Mouse (Mus musculus) limb, embryonic 15.5 days (tissue): ENCODE measurements around the gene Gm42906. TPM values are rescaled to one million over a fixed set of nuclear protein-coding genes. Genes with fewer than 3 reads are reported as not detected.

Experiments used
- ATAC-seq: fragments of 200-750 bp; cut with Nextera tagmentation; 2 replicates; pipeline ENCODE4 v1.8.0; 2017; ENCODE audit warnings: low read depth, moderate TSS enrichment; ENCODE audit not compliant: insufficient number of reproducible peaks, low FRiP score, low TSS enrichment
- H3K27ac ChIP-seq: fragments of 300-500 bp; sonication (generic); 2 replicates; pipeline ENCODE4 v1.5.1; 2015; ENCODE audit warnings: moderate library complexity, mild to moderate bottlenecking, inconsistent platforms
- H3K27me3 ChIP-seq: fragments of 300-500 bp; sonication (generic); 2 replicates; pipeline ENCODE4 v1.6.1; 2015; ENCODE audit warnings: inconsistent platforms
- H3K36me3 ChIP-seq: fragments of 300-500 bp; sonication (generic); 2 replicates; pipeline ENCODE4 v1.6.1; 2015; ENCODE audit warnings: inconsistent platforms
- H3K4me1 ChIP-seq: fragments of 300-500 bp; sonication (generic); 2 replicates; pipeline ENCODE4 v1.6.1; 2015; ENCODE audit warnings: inconsistent platforms
- H3K4me2 ChIP-seq: fragments of 300-500 bp; sonication (generic); 2 replicates; pipeline ENCODE4 v1.6.1; 2015; ENCODE audit warnings: mild to moderate bottlenecking, inconsistent platforms
- H3K4me3 ChIP-seq: fragments of 300-500 bp; sonication (generic); 2 replicates; pipeline ENCODE4 v1.5.1; 2015; ENCODE audit warnings: mild to moderate bottlenecking, inconsistent platforms
- H3K9ac ChIP-seq: fragments of 300-500 bp; sonication (generic); 2 replicates; pipeline ENCODE4 v1.6.1; 2015; ENCODE audit warnings: inconsistent platforms
- H3K9me3 ChIP-seq: fragments of 300-500 bp; sonication (generic); 2 replicates; pipeline ENCODE4 v1.6.1; 2016; ENCODE audit warnings: inconsistent platforms
- WGBS: fragments of 180-500 bp; shearing (Covaris S2); methylation state at CpG from one replicate; pipeline ENCODE4 v1.1.7; 2015; 5-methylcytosine and 5-hydroxymethylcytosine counted together
- polyA plus RNA-seq: library from polyadenylated mRNA; unstranded; fragments of >200 nt; fragmentation: Nextera tagmentation; extraction: Ambion mirVana; gene quantifications from 2 replicates; pipeline ENCODE4 v1.2.1, GENCODE M21; 2015

Gene Gm42906
- polyA plus RNA-seq, 1 experiment from 2014 or later = not detected

DNA sequence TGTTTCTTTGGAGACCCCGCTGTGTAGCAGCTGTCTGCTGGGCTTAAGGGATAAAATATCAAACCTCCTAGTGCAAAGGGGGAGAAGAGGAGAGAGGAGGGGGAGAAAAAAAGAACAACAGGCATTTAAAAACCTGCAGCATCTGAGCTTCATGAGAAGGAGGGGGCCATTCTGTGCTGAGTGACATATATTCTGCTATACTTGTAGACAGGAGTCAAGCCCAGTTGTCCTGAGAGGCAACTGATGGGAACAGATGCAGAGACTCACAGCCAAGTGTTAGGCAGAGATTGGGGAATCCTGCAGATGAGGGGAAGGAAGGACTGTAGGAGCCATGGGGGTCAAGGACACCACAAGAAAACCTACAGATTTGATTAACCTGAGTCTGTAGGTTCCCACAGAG is 141.6 kb downstream of the Gm42906 start:
- ATAC-seq = 0 out of 2 replicates have a peak, but pooled peaks have one; percentile 52
- no peaks in the 10 kb centered on the region for H3K27me3 ChIP-seq
- H3K4me1 ChIP-seq = no peaks in the 10 kb centered on the region
- no peak overlapping the region for H3K4me3 ChIP-seq
- H3K4me2 ChIP-seq = no peak overlapping the region
- H3K36me3 ChIP-seq = no peaks in the 10 kb centered on the region
- H3K9ac ChIP-seq = no peak overlapping the region
- 73% methylated on average over 1 of the region's 1 CpGs for WGBS
- no peak overlapping the region for H3K27ac ChIP-seq
- H3K9me3 ChIP-seq = no peaks in the 10 kb centered on the region

DNA sequence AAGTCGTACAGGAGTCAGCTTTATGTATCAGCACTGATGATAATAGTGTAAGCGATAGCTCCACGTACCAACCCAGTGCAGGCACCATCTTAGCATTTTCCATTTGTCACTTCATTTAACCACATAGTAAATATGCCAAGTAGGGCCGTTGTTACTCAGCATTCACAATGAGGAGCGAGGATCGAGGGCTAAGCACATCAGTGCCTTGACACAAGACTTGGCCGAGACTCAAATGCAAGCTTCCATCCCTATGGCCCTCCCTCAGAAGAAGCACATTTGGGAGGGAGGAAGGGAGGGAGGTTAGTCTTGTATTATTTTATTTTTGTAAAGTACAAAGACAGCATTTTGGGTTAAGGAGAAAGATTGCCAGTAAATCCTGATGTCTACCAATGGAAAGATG is 148.4 kb downstream of the Gm42906 start:
- Histone ChIP-seq H3K36me3 (no peaks in the 10 kb centered on the region), H3K27ac (no peak overlapping the region), H3K4me1 (no peaks in the 10 kb centered on the region), H3K9ac (no peak overlapping the region), H3K4me2 (no peak overlapping the region), H3K4me3 (no peak overlapping the region), H3K9me3 (no peaks in the 10 kb centered on the region), H3K27me3 (no peaks in the 10 kb centered on the region)
- no peak for ATAC-seq
- 87% methylated on average over 7 of the region's 7 CpGs for WGBS

DNA sequence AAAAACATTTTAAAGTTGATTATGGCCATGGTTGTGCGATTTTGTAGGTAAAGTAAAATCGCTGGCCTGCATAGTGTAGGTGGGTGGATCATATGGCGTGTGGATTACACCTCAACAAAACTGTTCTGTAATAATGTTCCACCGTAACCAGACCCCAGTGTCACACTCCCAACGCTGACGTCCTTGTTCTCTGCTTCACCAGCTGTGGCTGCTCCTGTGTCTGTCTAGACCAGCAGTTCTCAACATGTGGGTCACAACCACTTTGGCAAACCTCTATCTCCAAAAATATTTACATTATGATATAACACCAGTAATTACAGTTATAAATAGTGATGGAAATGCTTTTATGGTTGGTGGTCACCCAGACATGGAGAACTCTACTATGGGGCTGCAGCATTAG is 150.0 kb downstream of the Gm42906 start:
- 83% methylated on average over 6 of the region's 6 CpGs for WGBS
- no peak for ATAC-seq

DNA sequence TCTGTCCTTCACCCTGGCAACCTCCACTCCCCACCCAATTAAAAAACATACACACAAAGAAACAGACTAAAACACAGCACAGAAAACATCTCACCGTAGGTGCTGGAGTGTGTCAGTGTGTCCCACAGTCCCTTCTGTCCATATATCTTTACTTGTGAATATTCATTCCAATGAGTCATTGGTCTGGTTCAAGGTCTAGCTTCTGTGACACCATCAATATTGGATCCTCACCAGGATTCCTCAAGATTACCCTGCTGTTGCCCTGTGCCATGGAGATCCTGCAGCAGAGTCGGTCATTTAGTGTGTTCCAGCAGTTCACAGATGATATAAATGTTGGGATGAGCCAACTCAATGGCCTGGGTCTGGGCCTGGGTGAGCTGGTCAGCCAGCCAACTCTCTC is 152.0 kb downstream of the Gm42906 start:
- H3K27me3 ChIP-seq = no peaks in the 10 kb centered on the region
- no peaks in the 10 kb centered on the region for H3K9me3 ChIP-seq
- H3K9ac ChIP-seq = no peak overlapping the region
- WGBS = 93% methylated on average over 2 of the region's 2 CpGs
- no peak overlapping the region for H3K4me2 ChIP-seq
- no peaks in the 10 kb centered on the region for H3K36me3 ChIP-seq
- ATAC-seq = no peak
- H3K27ac ChIP-seq = no peak overlapping the region
- no peaks in the 10 kb centered on the region for H3K4me1 ChIP-seq
- no peak overlapping the region for H3K4me3 ChIP-seq

More for the DNA sequence above, 150.0 kb downstream of the Gm42906 start:
- no peaks in the 10 kb centered on the region for H3K36me3 ChIP-seq
- H3K9ac ChIP-seq = no peak overlapping the region
- H3K9me3 ChIP-seq = no peaks in the 10 kb centered on the region
- no peak overlapping the region for H3K4me2 ChIP-seq
- no peak overlapping the region for H3K4me3 ChIP-seq
- no peaks in the 10 kb centered on the region for H3K27me3 ChIP-seq
- H3K4me1 ChIP-seq = no peaks in the 10 kb centered on the region
- no peak overlapping the region for H3K27ac ChIP-seq

DNA sequence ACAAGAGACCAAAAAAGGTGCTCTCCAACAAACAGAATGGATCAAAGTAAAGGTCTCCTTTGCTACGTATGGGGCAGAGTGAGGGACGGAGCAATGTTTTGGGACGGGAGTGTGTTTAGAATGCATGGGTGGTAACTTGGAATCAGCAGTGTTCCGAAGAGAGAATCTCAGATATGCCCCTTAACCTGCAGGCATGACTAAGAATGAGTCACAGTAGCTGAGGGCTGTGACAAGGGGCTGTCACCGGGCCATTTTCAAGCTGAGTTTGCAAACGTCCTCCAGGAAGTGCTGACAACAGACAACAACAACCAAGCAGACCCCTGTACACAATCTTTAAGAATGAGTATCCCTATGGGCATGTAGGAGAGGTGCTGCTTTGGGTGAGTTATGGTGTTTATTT is 153.7 kb downstream of the Gm42906 start:
- no peak overlapping the region for H3K27ac ChIP-seq
- no peak overlapping the region for H3K9ac ChIP-seq
- no peak for ATAC-seq
- no peak overlapping the region for H3K4me3 ChIP-seq
- H3K36me3 ChIP-seq = no peaks in the 10 kb centered on the region
- H3K4me2 ChIP-seq = no peak overlapping the region
- no peaks in the 10 kb centered on the region for H3K27me3 ChIP-seq
- H3K9me3 ChIP-seq = no peaks in the 10 kb centered on the region
- 77% methylated on average over 6 of the region's 6 CpGs for WGBS
- no peaks in the 10 kb centered on the region for H3K4me1 ChIP-seq

DNA sequence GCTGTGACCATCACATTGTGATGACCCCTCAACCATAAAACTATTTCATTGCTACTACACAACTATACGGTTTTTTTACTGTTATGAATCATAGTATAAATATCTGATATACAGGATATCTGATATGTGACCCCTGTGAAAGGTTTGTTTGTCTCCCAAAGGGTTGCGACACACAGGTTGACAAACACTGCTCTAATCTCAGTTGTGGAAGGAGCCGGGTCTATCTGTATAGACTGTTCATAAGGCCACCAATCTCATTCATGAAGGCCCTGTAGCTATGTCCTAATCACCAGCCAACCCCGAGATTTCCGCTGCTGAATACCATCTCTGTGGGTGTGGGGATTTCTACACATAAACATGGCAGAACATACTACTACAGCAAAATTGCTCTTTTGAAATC is 157.1 kb downstream of the Gm42906 start:
- H3K27me3 ChIP-seq = no peaks in the 10 kb centered on the region
- WGBS = 88% methylated on average over 5 of the region's 5 CpGs
- no peaks in the 10 kb centered on the region for H3K9me3 ChIP-seq
- ATAC-seq = no peak
- no peak overlapping the region for H3K9ac ChIP-seq
- no peaks in the 10 kb centered on the region for H3K36me3 ChIP-seq
- H3K27ac ChIP-seq = no peak overlapping the region
- H3K4me1 ChIP-seq = no peaks in the 10 kb centered on the region
- no peak overlapping the region for H3K4me3 ChIP-seq
- no peak overlapping the region for H3K4me2 ChIP-seq

DNA sequence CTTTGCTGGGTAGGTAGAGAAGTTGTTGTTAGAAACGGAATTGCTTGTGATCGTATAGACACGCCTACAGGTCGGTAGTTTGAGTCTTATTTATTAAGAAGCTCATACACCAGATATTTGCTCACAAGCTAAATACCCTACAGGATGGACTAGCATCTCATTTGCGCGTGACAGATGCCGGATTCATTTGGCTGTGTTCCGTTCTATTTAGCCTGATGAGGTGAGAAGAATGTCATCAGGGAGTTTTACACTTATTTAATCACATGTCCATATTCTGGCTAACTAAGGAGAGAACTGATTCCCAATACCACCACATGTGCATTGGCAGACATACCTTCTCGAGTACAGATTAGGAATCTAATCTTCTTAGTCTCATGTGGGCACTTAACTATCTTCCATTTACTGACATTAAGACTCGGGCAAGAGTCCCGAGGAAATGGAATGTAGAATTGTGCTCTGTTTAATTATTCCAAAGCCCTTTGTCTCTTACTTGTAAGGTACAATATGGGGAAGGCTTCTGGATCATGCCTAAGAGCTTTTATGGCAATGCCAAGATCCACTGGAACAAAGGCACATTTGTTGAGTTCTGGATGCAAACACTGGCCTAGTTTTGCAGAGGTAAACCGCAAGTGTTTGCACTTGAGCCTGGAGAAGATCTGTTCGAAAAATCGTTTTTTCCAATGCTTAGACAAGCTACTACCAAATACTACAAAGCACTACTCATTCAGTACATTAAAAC is 160.9 kb downstream of the Gm42906 start:
- WGBS = 78% methylated on average over 14 of the region's 14 CpGs
- ATAC-seq = no peak

DNA sequence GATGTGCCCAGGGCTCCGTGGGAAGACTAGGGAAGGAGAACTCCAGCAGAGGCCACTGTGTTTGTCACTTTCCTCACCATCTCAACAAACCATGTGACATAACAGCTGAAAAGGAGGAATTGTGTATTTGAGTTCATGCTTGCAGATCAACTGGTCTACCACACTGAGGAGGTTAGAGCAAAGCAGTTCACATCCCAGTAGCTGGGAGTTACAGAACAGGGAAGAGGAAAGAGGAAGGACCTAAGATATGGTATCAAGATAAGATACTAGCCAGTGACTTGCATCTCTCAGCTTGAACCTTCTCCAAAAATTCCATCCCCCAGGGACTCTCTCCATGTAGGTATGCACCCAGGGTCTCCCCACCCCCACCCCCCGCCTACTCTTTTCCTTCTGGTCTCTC is 166.4 kb downstream of the Gm42906 start:
- Histone ChIP-seq H3K27ac (no peak overlapping the region), H3K9ac (no peak overlapping the region), H3K9me3 (no peaks in the 10 kb centered on the region), H3K4me3 (no peak overlapping the region), H3K4me1 (no peaks in the 10 kb centered on the region), H3K36me3 (no peaks in the 10 kb centered on the region), H3K4me2 (no peak overlapping the region), H3K27me3 (no peaks in the 10 kb centered on the region)
- ATAC-seq = no peak
- 84% methylated on average over 2 of the region's 2 CpGs for WGBS

More for the DNA sequence above, 160.9 kb downstream of the Gm42906 start:
- Histone ChIP-seq H3K9ac (no peak overlapping the region), H3K4me2 (no peak overlapping the region), H3K27me3 (no peaks in the 10 kb centered on the region), H3K9me3 (no peaks in the 10 kb centered on the region), H3K36me3 (no peaks in the 10 kb centered on the region), H3K4me3 (no peak overlapping the region), H3K27ac (no peak overlapping the region), H3K4me1 (no peaks in the 10 kb centered on the region)

DNA sequence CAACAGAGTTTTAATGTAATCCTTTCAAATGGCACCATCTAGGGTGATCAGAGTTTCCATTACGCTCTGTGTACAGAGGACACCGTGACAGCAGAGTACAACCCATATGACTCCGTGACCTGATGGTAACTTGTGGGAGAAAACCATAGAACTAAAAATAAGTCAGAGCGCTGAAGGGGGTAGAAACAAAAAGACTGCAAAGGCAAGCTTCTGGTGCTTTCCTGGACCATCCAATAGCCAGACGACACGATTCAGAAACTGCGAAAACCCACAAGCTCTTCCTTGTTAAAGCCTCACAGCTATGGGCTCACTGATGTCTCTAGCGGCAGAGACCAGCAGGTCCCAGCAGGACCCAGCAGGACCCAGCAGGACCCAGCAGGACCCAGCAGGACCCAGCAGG is 175.8 kb downstream of the Gm42906 start:
- H3K4me2 ChIP-seq = no peak overlapping the region
- ATAC-seq = no peak

DNA sequence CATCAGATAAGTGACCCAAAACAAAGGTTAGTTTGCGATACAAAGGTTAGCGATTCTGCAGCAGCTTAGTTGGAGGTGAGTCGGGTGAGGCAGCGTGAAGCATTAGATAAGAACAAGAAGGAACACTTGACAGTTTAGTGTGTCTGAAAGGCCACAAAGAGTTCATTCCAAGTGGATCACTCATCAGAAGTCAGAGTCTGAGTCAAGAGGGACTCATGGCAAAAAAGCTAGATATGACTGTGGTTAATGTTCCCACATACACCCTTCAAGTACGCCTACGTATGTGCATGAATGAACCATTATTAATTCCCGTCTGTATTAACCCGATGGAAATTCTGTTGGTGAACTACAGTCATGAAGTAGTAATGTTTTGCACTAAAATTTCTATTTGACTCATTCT is 176.3 kb downstream of the Gm42906 start:
- H3K4me2 ChIP-seq = no peak overlapping the region
- no peak for ATAC-seq
- no peaks in the 10 kb centered on the region for H3K36me3 ChIP-seq
- H3K27me3 ChIP-seq = no peaks in the 10 kb centered on the region
- whole genome bisulfite sequencing = 91% methylated on average over 8 of the region's 8 CpGs
- no peak overlapping the region for H3K4me3 ChIP-seq
- H3K27ac ChIP-seq = no peak overlapping the region
- H3K4me1 ChIP-seq = 0 out of 2 replicates have a peak, but pooled peaks cover 3% of the 10 kb centered on the region
- no peak overlapping the region for H3K9ac ChIP-seq
- no peaks in the 10 kb centered on the region for H3K9me3 ChIP-seq

More for the DNA sequence above, 175.8 kb downstream of the Gm42906 start:
- Histone ChIP-seq H3K4me3 (no peak overlapping the region), H3K27me3 (no peaks in the 10 kb centered on the region), H3K9me3 (no peaks in the 10 kb centered on the region), H3K4me1 (0 out of 2 replicates have a peak, but pooled peaks cover under 1% of the 10 kb centered on the region), H3K27ac (no peak overlapping the region), H3K36me3 (no peaks in the 10 kb centered on the region), H3K9ac (no peak overlapping the region)
- WGBS = 68% methylated on average over 8 of the region's 8 CpGs

DNA sequence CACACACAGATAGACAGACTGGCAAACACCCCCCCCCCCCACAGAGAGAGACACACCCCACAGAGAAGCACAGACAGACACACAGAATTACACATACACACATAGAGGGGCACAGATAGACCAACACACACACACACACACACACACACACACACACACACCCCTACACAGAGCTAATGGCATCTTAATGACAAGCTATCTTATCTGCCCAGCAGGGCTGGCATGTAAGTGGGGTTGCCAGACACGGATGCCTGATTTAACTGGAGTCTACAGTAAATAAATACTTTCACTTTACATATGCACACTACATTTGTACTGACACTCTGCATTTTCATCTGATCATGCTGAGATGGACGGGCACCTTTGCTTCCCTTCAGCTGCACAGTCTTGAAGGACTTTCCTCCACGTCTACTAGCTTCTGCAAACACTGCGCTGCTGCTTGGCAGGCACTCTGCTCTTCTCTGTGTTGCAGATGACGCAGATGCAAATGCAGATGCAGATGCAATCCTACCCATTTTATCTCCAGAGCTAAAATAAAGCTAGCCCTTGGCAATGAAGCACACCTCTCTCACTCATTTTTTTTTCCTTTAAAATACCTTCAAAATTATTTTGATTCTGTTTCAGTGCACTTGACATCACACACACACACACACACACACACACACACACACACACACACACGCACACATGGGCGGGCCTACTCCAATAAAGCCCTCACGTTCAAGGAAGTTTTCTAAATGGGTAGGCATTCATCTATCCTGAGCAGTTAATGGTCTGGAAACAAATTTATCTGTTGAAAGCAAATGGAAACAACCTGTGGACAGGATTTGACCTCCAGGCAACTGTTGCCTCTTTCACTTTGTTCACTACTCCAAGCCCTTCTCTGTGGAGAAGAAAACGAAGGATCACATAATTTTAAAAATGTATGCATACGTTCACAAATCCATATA is 179.0 kb downstream of the Gm42906 start:
- ATAC-seq = no peak
- H3K4me1 ChIP-seq = 0 out of 2 replicates have a peak, but pooled peaks cover 3% of the 10 kb centered on the region
- H3K27me3 ChIP-seq = no peaks in the 10 kb centered on the region
- H3K4me2 ChIP-seq = no peak overlapping the region
- H3K9me3 ChIP-seq = no peaks in the 10 kb centered on the region
- H3K9ac ChIP-seq = no peak overlapping the region
- 70% methylated on average over 10 of the region's 10 CpGs for WGBS
- H3K36me3 ChIP-seq = no peaks in the 10 kb centered on the region
- H3K4me3 ChIP-seq = no peak overlapping the region
- no peak overlapping the region for H3K27ac ChIP-seq

DNA sequence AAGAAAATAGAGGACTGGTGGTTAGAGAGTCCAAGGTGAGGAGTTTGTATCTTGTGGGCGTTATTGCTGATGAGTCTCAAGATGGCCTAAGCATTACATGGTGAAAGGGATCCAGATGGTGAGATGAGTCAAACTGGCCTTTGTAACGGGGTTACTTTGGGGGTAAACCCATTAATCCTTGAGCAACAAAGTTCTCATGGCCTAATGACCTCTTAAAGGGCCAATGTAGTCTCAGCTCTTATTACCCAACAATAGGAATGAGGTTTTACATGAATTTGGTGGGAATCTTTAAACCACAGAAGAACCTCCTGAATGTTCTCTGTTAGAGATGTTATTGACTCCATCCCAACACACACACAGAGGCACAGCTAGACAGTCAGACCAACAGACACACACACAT is 179.9 kb downstream of the Gm42906 start:
- WGBS = 67% methylated on average over 2 of the region's 2 CpGs

More for the DNA sequence above, 179.9 kb downstream of the Gm42906 start:
- Histone ChIP-seq H3K4me3 (no peak overlapping the region), H3K9me3 (no peaks in the 10 kb centered on the region), H3K27me3 (no peaks in the 10 kb centered on the region), H3K27ac (no peak overlapping the region), H3K4me2 (no peak overlapping the region), H3K36me3 (no peaks in the 10 kb centered on the region), H3K4me1 (0 out of 2 replicates have a peak, but pooled peaks cover 3% of the 10 kb centered on the region), H3K9ac (no peak overlapping the region)
- no peak for ATAC-seq
